Mouse (Mus musculus) myocyte (in vitro differentiated cells): ENCODE data around the gene Smco3.
"Not testable (repeated sequence)": the region's sequence is repeated elsewhere in the genome, so short reads cannot be mapped to it uniquely, and the experiment has no call there.

ENCODE experiments used
- MAX ChIP-seq: IDR thresholded peaks from one replicate; pipeline ENCODE4 v1.6.1; 2011; ENCODE audit warnings: low read depth, mild to moderate bottlenecking, control low read depth
- MYOD1 ChIP-seq, 3 experiments: IDR thresholded peaks; one replicate each; pipeline ENCODE4 v1.6.1; 2011; ENCODE audit warnings: control low read depth in 2 of 3, low read depth in 2 of 3, mild to moderate bottlenecking in 2 of 3, moderate library complexity in 1 of 3; ENCODE audit not compliant: insufficient read length in 2 of 3, control insufficient read depth in 1 of 3
- USF1 ChIP-seq: IDR thresholded peaks from one replicate; pipeline ENCODE4 v1.6.1; 2011; ENCODE audit warnings: low read depth, mild to moderate bottlenecking, control low read depth, moderate library complexity

DNA sequence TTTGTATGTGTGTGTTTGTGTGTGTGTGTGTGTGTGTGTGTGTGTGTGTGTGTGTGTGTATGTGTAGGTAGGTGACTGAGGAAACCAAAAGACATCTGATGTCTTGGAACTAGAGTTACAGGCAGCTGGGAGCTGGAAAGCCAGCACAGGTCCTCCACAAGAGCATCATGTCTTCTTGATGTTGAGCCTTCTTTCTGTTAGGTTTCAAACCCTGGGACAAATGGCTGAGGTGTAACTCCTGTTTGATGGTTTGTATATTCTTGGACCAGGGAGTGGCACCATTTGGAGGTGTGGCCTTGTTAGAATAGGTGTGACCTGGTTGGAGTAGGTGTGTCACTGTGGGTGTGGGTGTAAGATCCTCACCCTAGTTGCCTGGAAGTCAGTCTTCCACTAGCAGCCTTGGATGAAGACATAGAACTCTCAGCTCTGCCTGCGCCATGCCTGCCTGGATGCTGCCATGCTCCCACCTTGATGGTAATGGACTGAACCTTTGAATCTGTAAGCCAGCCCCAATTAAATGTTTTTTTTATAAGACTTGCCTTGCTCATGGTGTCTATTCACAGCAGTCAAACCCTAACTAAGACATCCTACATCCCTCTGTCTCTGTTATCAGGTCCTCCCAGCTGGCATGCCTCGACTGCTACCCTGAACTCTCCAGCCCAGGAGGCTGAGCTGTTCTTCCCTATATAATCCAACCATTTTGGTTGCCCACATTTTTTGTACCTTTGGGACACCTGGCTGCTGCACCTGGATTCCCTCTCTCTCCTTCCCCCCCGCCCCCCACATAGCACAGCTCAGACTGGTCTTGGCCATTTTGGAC lies 37.2 kb downstream of the Smco3 start:
- not testable (repeated sequence) for TF ChIP-seq USF1; MAX; MYOD1 (IDR thresholded peaks at IDR 0.05; ENCODE audit: control insufficient read depth in 1 of 3, insufficient read length in 2 of 3, low read depth in 2 of 3)
